Mouse (Mus musculus): Measurements from ENCODE around the gene Tldc2.
A peak's percentile ranks its signal among the peaks of the same experiment; 100 is the strongest.

Tldc2 gene

GRCm38 (mm10) chr2:157086796-157087195, at the start of gene Tldc2:
Tldc2 (plus strand) TSS chr2:157087055.
- DNase-seq (ENCODE audit: low read depth, low spot score): no peak

- DNase-seq (ENCODE audit: low read depth, low spot score): no peak
These were observed 49.6 kb upstream of the Tldc2 start for GRCm38 (mm10) chr2:157037303-157037702.

- no peak for DNase-seq (ENCODE audit: low read depth, low spot score)
These were observed 46.8 kb upstream of the Tldc2 start for GRCm38 (mm10) chr2:157039900-157040648.

- no peak for DNase-seq (ENCODE audit: low read depth, low spot score)
These were observed 46.2 kb upstream of the Tldc2 start for GRCm38 (mm10) chr2:157040649-157041046.

- DNase-seq (ENCODE audit: low read depth, low spot score): no peak
These were observed 45.4 kb upstream of the Tldc2 start for GRCm38 (mm10) chr2:157041421-157041820.

GRCm38 (mm10) chr2:157043556-157043955, 43.3 kb upstream of the Tldc2 start:
- no peak for DNase-seq (ENCODE audit: low read depth, low spot score)

- peak; percentile 28 for DNase-seq (ENCODE audit: low read depth, low spot score)
These were observed 42.9 kb upstream of the Tldc2 start for GRCm38 (mm10) chr2:157043987-157044386.

- DNase-seq (ENCODE audit: low read depth, low spot score): no peak
These were observed 40.9 kb upstream of the Tldc2 start for GRCm38 (mm10) chr2:157045932-157046331.

GRCm38 (mm10) chr2:157046956-157047355, 39.9 kb upstream of the Tldc2 start:
- no peak for DNase-seq (ENCODE audit: low read depth, low spot score)

GRCm38 (mm10) chr2:157048395-157049181, 38.3 kb upstream of the Tldc2 start:
- no peak for DNase-seq (ENCODE audit: low read depth, low spot score)

- DNase-seq (ENCODE audit: low read depth, low spot score): peak; percentile 40
These were observed 37.0 kb upstream of the Tldc2 start for GRCm38 (mm10) chr2:157049831-157050243.

- DNase-seq (ENCODE audit: low read depth, low spot score): no peak
These were observed 34.4 kb upstream of the Tldc2 start for GRCm38 (mm10) chr2:157052448-157052847.

- DNase-seq (ENCODE audit: low read depth, low spot score): no peak
These were observed 33.7 kb upstream of the Tldc2 start for GRCm38 (mm10) chr2:157053124-157053523.

GRCm38 (mm10) chr2:157053787-157054186, 33.1 kb upstream of the Tldc2 start:
- no peak for DNase-seq (ENCODE audit: low read depth, low spot score)

- no peak for DNase-seq (ENCODE audit: low read depth, low spot score)
These were observed 32.6 kb upstream of the Tldc2 start for GRCm38 (mm10) chr2:157054297-157054696.

GRCm38 (mm10) chr2:157054816-157055215, 32.0 kb upstream of the Tldc2 start:
- DNase-seq (ENCODE audit: low read depth, low spot score): no peak

GRCm38 (mm10) chr2:157055721-157056120, 31.1 kb upstream of the Tldc2 start:
- no peak for DNase-seq (ENCODE audit: low read depth, low spot score)

GRCm38 (mm10) chr2:157057186-157057585, 29.7 kb upstream of the Tldc2 start:
- DNase-seq (ENCODE audit: low read depth, low spot score): no peak

GRCm38 (mm10) chr2:157057758-157058157, 29.1 kb upstream of the Tldc2 start:
- DNase-seq (ENCODE audit: low read depth, low spot score): no peak

GRCm38 (mm10) chr2:157058342-157058998, 28.4 kb upstream of the Tldc2 start:
- no peak for DNase-seq (ENCODE audit: low read depth, low spot score)

GRCm38 (mm10) chr2:157059166-157059565, 27.7 kb upstream of the Tldc2 start:
- DNase-seq (ENCODE audit: low read depth, low spot score): no peak

GRCm38 (mm10) chr2:157060037-157060436, 26.8 kb upstream of the Tldc2 start:
- DNase-seq (ENCODE audit: low read depth, low spot score): no peak
